In the genomic region with DNA sequence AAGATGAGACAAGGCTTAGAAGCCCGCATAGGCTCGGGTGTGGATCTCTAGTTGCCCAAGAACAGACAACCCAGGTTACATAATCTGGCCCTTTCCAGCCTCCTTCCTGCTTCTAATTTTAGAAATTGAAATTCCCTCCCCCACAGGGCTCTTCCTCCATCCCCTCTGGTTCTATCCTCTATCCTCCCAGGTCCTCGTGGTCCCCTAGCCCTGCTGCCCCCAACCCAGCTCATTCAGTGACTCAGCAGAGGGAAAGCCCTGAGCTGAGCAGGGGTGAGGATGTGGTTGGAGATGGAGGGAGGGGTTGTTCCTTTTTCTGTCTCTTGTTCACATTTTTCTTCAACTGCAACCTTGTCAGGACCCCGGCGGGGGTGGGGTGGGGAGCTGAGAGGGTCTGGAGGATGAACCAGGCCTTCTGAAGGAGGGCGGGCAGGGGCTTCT, we compare ENCODE assay signal across 9 mouse cellular contexts. TPM values are rescaled to one million over a fixed set of nuclear protein-coding genes. Genes with fewer than 3 reads are reported as not detected.
DNase-seq lines count a peak whose midpoint lies in the region; ATAC-seq and TF ChIP-seq lines count a peak whose summit lies in the region.
"Had no signal": no experiment of that assay in that cellular context is flagged by ENCODE, and none has a peak within 500 bp of the region (broad histone marks: within the 10 kb centered on the region; RNA-seq: fewer than 3 reads in every experiment).

No protein-coding gene starts in this region.

- H3K36me3 ChIP-seq in kidney, postnatal 0 days (ENCODE audit: insufficient read depth, low read length): peaks cover 12% of the 10 kb centered on the region; the same call in 1 of the 2 replicates
- 0 out of 2 replicates have a peak, but pooled peaks cover 2% of the 10 kb centered on the region for H3K36me3 ChIP-seq in ES-E14 (ENCODE audit: control insufficient read depth, insufficient read depth, low read length, poor library complexity, severe bottlenecking)
- H3K36me3 ChIP-seq in heart, embryonic 12.5 days: peaks cover 29% of the 10 kb centered on the region

- no peak for DNase-seq in kidney, postnatal 0 days (ENCODE audit: low spot score)
- no peak for DNase-seq in kidney, postnatal 14 days
- DNase-seq in ES-E14 (ENCODE audit: low read depth, low spot score) (no peak), MN1 (ENCODE audit: low spot score) (no peak)
- peak; percentile 69 for DNase-seq in naive thymus-derived CD4-positive, alpha-beta T cell, adult 2 months (ENCODE audit: low read depth)
- DNase-seq in right cerebral cortex, postnatal 25 days: no peak
- no peak for DNase-seq in spleen, postnatal 14 days (ENCODE audit: low spot score in 2 of 2)

- H3K27me3 ChIP-seq in kidney, postnatal 0 days (ENCODE audit: insufficient read depth, low read length): no peaks in the 10 kb centered on the region
- H3K27me3 ChIP-seq in heart, embryonic 12.5 days (replicated peaks): no peaks in the 10 kb centered on the region
- H3K27me3 ChIP-seq: embryonic facial prominence, embryonic 15.5 days had no signal

- TF ChIP-seq CTCF in kidney, postnatal 0 days (IDR thresholded peaks at IDR 0.05; ENCODE audit: low read depth): no peak

- no peak overlapping the region for H3K9ac ChIP-seq in kidney, postnatal 0 days (ENCODE audit: low read depth, low read length)
- H3K9ac ChIP-seq in ES-E14 (ENCODE audit: insufficient read depth, low read depth, low read length, poor library complexity, severe bottlenecking): no peak overlapping the region
- H3K9ac ChIP-seq in heart, embryonic 12.5 days: no peak overlapping the region
- H3K9ac ChIP-seq: embryonic facial prominence, embryonic 15.5 days had no signal

- H3K9me3 ChIP-seq in kidney, postnatal 0 days (replicated peaks; ENCODE audit: low read length): no peaks in the 10 kb centered on the region
- H3K9me3 ChIP-seq in ES-E14 (ENCODE audit: control insufficient read depth, insufficient read depth, low read depth, low read length): no peaks in the 10 kb centered on the region
- no peaks in the 10 kb centered on the region for H3K9me3 ChIP-seq in heart, embryonic 12.5 days (replicated peaks)
- H3K9me3 ChIP-seq: embryonic facial prominence, embryonic 15.5 days had no signal

- no peak for ATAC-seq in kidney, postnatal 0 days (replicated peaks; ENCODE audit: low FRiP score, low read depth)
- ATAC-seq in heart, embryonic 12.5 days (ENCODE audit: insufficient number of reproducible peaks, low FRiP score): no peak

- 0 out of 2 replicates have a peak overlapping the region, but pooled peaks have one; percentile 57 for H3K27ac ChIP-seq in kidney, postnatal 0 days
- no peak overlapping the region for H3K27ac ChIP-seq in ES-E14 (ENCODE audit: insufficient read depth, low read depth, low read length, poor library complexity, severe bottlenecking)
- peak overlapping the region; percentile 69 for H3K27ac ChIP-seq in heart, embryonic 12.5 days (ENCODE audit: poor library complexity, severe bottlenecking)

- 73% methylated on average over 6 of the region's 6 CpGs for WGBS in kidney, postnatal 0 days
- WGBS in heart, embryonic 12.5 days: 57% methylated on average over 6 of the region's 6 CpGs

- in situ Hi-C loops in ES-E14 (cut with MboI; ENCODE audit: low sequenced_read_pairs in 2 of 2, unreplicated experiment in 2 of 2): no loop called here

- H3K4me1 ChIP-seq in kidney, postnatal 0 days (replicated peaks; ENCODE audit: insufficient read depth, low read length): no peaks in the 10 kb centered on the region; the same call in 1 of the 2 replicates
- peaks cover 3 to 10% of the 10 kb centered on the region in 2 experiments; a peak in 2 of 4 replicates for H3K4me1 ChIP-seq in ES-E14 (ENCODE audit: control insufficient read depth in 2 of 2, insufficient read depth in 2 of 2, low read length in 2 of 2, poor library complexity in 1 of 2)
- peaks cover 21% of the 10 kb centered on the region for H3K4me1 ChIP-seq in heart, embryonic 12.5 days (replicated peaks)

- H3K4me2 ChIP-seq in kidney, postnatal 0 days (ENCODE audit: low read length): no peak overlapping the region
- no peak overlapping the region for H3K4me2 ChIP-seq in heart, embryonic 12.5 days
- H3K4me2 ChIP-seq: embryonic facial prominence, embryonic 15.5 days had no signal

- H3K4me3 ChIP-seq in kidney, postnatal 0 days (replicated peaks; ENCODE audit: low read depth, low read length): no peak overlapping the region
- H3K4me3 ChIP-seq in ES-E14 (ENCODE audit: insufficient read depth in 1 of 2, low read depth in 1 of 2, low read length in 2 of 2, poor library complexity in 1 of 2, severe bottlenecking in 1 of 2): no peak overlapping the region
- no peak overlapping the region for H3K4me3 ChIP-seq in heart, embryonic 12.5 days
- H3K4me3 ChIP-seq: embryonic facial prominence, embryonic 15.5 days had no signal

TF ChIP-seq in ES-E14, 5 proteins besides CTCF, POLR2A, EP300 and RAD21:
- TF ChIP-seq HCFC1 (IDR thresholded peaks at IDR 0.05; ENCODE audit: borderline replicate concordance, insufficient read depth, low read length) (no peak), MAFK (IDR thresholded peaks at IDR 0.05; ENCODE audit: insufficient read depth, low read depth, low read length) (peak; percentile 23; the same call in 1 of the 2 replicates), CHD2 (IDR thresholded peaks at IDR 0.05; ENCODE audit: low read depth, low read length) (no peak), ZNF384 (IDR thresholded peaks at IDR 0.05; ENCODE audit: low read depth, low read length) (no peak), ZC3H11A (IDR thresholded peaks at IDR 0.05; ENCODE audit: borderline replicate concordance, low read depth, low read length) (no peak)

RNA-seq across cellular contexts. Expression of gene Gm16181, which starts 1.0 kb away (rescaled TPM):
- 0.25 and 0.29 TPM in 2 replicates for polyA plus RNA-seq in kidney, postnatal 0 days (2015; fragmentation: Nextera tagmentation; extraction: Ambion mirVana)
- total RNA-seq in ES-E14 (2012; rRNA removed): not detected in 2 replicates
- polyA plus RNA-seq in heart, embryonic 12.5 days (2016; fragmentation: Nextera tagmentation; extraction: Ambion mirVana): 0.55 TPM in 1 of 2 replicates, not detected in the other

RNA-seq across cellular contexts. Expression of gene Atp6v1g2, which starts 13.8 kb away (rescaled TPM):
- polyA plus RNA-seq in kidney, postnatal 0 days (2015; fragmentation: Nextera tagmentation; extraction: Ambion mirVana): 6.6 and 6.7 TPM in 2 replicates
- total RNA-seq in ES-E14 (2012; rRNA removed): 0.21 and 0.71 TPM in 2 replicates
- 10.0 and 12.5 TPM in 2 replicates for polyA plus RNA-seq in heart, embryonic 12.5 days (2016; fragmentation: Nextera tagmentation; extraction: Ambion mirVana)

RNA-seq across cellular contexts. Expression of gene Lta, which starts 14.5 kb away (rescaled TPM):
- 0.15 TPM in 1 of 2 replicates, not detected in the other for polyA plus RNA-seq in kidney, postnatal 0 days (2015; fragmentation: Nextera tagmentation; extraction: Ambion mirVana)
- total RNA-seq in ES-E14 (2012; rRNA removed): 0.13 TPM in 1 of 2 replicates, not detected in the other
- polyA plus RNA-seq in heart, embryonic 12.5 days (2016; fragmentation: Nextera tagmentation; extraction: Ambion mirVana): not detected in 2 replicates

RNA-seq across cellular contexts. Expression of gene Nfkbil1, which starts 16.0 kb away (rescaled TPM):
- polyA plus RNA-seq in kidney, postnatal 0 days (2015; fragmentation: Nextera tagmentation; extraction: Ambion mirVana): 11.7 and 14.5 TPM in 2 replicates
- 6.1 and 6.6 TPM in 2 replicates for total RNA-seq in ES-E14 (2012; rRNA removed)
- polyA plus RNA-seq in heart, embryonic 12.5 days (2016; fragmentation: Nextera tagmentation; extraction: Ambion mirVana): 9.0 and 9.8 TPM in 2 replicates

RNA-seq across cellular contexts. Expression of gene Tnf, which starts 17.8 kb away (rescaled TPM):
- polyA plus RNA-seq in kidney, postnatal 0 days (2015; fragmentation: Nextera tagmentation; extraction: Ambion mirVana): 0.19 and 0.25 TPM in 2 replicates
- 0.22 TPM in 1 of 2 replicates, not detected in the other for total RNA-seq in ES-E14 (2012; rRNA removed)
- 0.12 TPM in 1 of 2 replicates, not detected in the other for polyA plus RNA-seq in heart, embryonic 12.5 days (2016; fragmentation: Nextera tagmentation; extraction: Ambion mirVana)
